Mouse (Mus musculus) hindbrain, embryonic 10.5 days (tissue): ENCODE results near the gene Olfr1233. TPM values are rescaled to one million over a fixed set of nuclear protein-coding genes. Genes with fewer than 3 reads are reported as not detected.

ENCODE experiments used
- DNase-seq: peaks from one replicate; pipeline ENCODE4 v3.0.0-alpha.2; 2017; ENCODE audit warnings: low spot score
- H3K27ac ChIP-seq: fragments of 300-500 bp; sonication (generic); 2 replicates; pipeline ENCODE4 v1.5.1; 2016; ENCODE audit warnings: mild to moderate bottlenecking, moderate library complexity
- H3K27me3 ChIP-seq: fragments of 300-500 bp; sonication (generic); 2 replicates; pipeline ENCODE4 v1.6.1; 2016; ENCODE audit warnings: mild to moderate bottlenecking; ENCODE audit not compliant: poor library complexity, insufficient read depth, severe bottlenecking
- H3K36me3 ChIP-seq: fragments of 300-500 bp; sonication (generic); 2 replicates; pipeline ENCODE4 v1.6.1; 2016; ENCODE audit warnings: mild to moderate bottlenecking, moderate library complexity
- H3K4me1 ChIP-seq: fragments of 300-500 bp; sonication (generic); replicated peaks from 2 replicates; pipeline ENCODE4 v1.6.1; 2016; ENCODE audit warnings: mild to moderate bottlenecking
- H3K4me3 ChIP-seq: fragments of 300-500 bp; sonication (generic); 2 replicates; pipeline ENCODE4 v1.5.1; 2016; ENCODE audit warnings: mild to moderate bottlenecking, moderate library complexity
- H3K9me3 ChIP-seq: fragments of 300-500 bp; sonication (generic); 2 replicates; pipeline ENCODE4 v1.6.1; 2016; ENCODE audit warnings: mild to moderate bottlenecking, moderate library complexity
- WGBS: fragments of 180-500 bp; shearing (Covaris S2); methylation state at CpG from one replicate; pipeline ENCODE4 v1.1.7; 2016; 5-methylcytosine and 5-hydroxymethylcytosine counted together
- polyA plus RNA-seq: library from polyadenylated mRNA; unstranded; fragments of >200 nt; fragmentation: Nextera tagmentation; extraction: Ambion mirVana; gene quantifications from 2 replicates; pipeline ENCODE4 v1.2.1, GENCODE M21; 2016

Olfr1233 gene
- not detected in 2 replicates for polyA plus RNA-seq

DNA sequence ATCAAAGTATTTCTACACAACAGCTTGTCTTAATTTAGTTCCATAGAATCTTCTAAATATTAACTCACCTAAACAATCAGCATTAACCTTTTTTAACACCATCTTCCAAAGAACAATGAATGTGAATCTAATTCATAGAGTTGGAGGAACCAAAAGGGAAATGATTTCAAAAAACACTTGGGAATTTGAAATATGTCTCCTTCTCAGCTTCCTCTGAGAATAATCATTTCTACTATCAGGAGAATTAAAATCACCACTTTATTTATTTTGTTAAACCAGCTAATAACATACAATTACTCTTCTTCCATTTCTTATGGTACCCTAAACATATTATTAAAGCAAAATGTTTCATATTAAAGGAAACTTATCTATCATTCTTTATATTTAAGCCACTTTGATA, at the start of gene Olfr1233:
TSS of gene Olfr1233 (minus strand) at position 101 of the 400 bp plus-strand sequence.
- Histone ChIP-seq H3K9me3 (no peaks in the 10 kb centered on the region), H3K4me3 (no peak within 1 kb of the TSS), H3K27me3 (no peaks in the 10 kb centered on the region), H3K27ac (no peak within 1 kb of the TSS), H3K4me1 (no peaks in the 10 kb centered on the region), H3K36me3 (no peaks in the 10 kb centered on the region)
- no peak for DNase-seq

DNA sequence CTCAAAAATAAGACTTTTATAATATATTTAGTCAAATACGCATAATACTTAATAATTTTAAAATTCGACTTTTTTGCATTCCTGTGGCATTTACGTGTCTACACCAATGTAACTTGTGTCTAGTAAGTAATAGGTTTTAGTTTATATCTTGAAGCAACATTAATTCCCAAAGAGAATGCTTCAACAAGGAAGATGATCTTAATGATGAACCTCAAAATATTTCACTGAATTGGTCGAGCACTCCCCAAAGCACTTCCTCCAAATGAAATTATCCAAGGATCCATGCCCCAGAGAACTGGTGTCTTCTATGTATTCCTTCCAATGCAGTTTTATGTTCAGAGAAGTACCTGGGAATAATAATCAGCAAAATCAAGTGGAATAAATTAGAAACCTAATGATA, 22.6 kb upstream of the Olfr1233 start, which contains the start of gene Olfr1234:
TSS of gene Olfr1234 (minus strand) at position 101 of the 400 bp plus-strand sequence.
- no peaks in the 10 kb centered on the region for H3K9me3 ChIP-seq
- H3K36me3 ChIP-seq = no peaks in the 10 kb centered on the region
- no peak within 1 kb of the TSS for H3K4me3 ChIP-seq
- no peak within 1 kb of the TSS for H3K27ac ChIP-seq
- H3K27me3 ChIP-seq = no peaks in the 10 kb centered on the region
- 91% methylated on average over 4 of the region's 4 CpGs for WGBS
- no peak for DNase-seq
- no peaks in the 10 kb centered on the region for H3K4me1 ChIP-seq

DNA sequence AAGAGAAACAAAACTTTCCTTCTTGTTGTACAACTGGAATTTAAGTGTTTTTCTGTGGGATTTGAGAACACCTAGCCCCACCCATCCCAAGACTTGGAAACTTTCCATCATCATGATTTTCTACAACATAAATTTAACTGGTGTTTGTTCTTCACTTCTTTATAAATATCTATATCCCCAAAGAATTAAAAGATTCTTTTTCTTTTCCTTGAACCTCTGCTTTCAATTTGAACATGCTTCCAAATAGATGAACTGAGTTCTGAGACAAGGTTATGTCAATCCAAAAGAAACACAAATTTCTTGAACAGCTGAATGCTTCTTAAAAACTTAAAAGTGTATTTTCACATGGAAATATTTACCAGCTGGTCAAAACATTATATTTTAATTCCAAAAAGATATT, 12.6 kb downstream of the Olfr1233 start, which contains the start of gene Olfr1232:
TSS of gene Olfr1232 (minus strand) at position 101 of the 400 bp plus-strand sequence.
- H3K9me3 ChIP-seq = no peaks in the 10 kb centered on the region
- no peaks in the 10 kb centered on the region for H3K36me3 ChIP-seq
- DNase-seq = no peak
- no peak within 1 kb of the TSS for H3K4me3 ChIP-seq
- H3K27ac ChIP-seq = no peak within 1 kb of the TSS
- H3K27me3 ChIP-seq = no peaks in the 10 kb centered on the region
- no peaks in the 10 kb centered on the region for H3K4me1 ChIP-seq

DNA sequence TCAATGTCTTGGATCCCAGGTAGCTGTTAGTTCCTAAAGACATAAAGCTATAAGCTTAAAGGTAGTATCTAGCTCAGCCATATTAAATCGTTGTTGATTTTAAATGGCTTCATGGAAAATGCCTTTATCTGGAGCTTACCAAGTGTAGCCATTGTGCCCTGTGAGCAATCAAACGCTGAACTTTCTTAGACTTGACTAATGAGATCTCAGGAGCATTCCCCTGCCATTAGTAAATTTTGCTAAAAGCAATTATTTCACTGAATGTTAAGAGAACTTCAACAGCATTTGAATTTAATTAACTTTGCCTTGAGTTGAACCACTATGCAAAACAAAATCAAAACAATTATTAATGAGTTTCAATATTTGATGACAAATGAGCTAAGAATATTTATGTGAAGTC, 35.2 kb downstream of the Olfr1233 start, which contains the start of gene Olfr1231:
TSS of gene Olfr1231 (minus strand) at position 101 of the 400 bp plus-strand sequence.
- Histone ChIP-seq H3K4me1 (no peaks in the 10 kb centered on the region), H3K27me3 (no peaks in the 10 kb centered on the region), H3K36me3 (no peaks in the 10 kb centered on the region), H3K9me3 (no peaks in the 10 kb centered on the region), H3K27ac (no peak within 1 kb of the TSS), H3K4me3 (no peak within 1 kb of the TSS)
- 74% methylated on average over 2 of the region's 2 CpGs for WGBS
- DNase-seq = no peak

- H3K4me3 ChIP-seq = no peak within 1 kb of the TSS
- no peaks in the 10 kb centered on the region for H3K36me3 ChIP-seq
- 88% methylated on average over 1 of the region's 1 CpGs for WGBS
- no peak for DNase-seq
- no peaks in the 10 kb centered on the region for H3K9me3 ChIP-seq
- H3K27ac ChIP-seq = no peak within 1 kb of the TSS
- H3K4me1 ChIP-seq = no peaks in the 10 kb centered on the region
- H3K27me3 ChIP-seq = no peaks in the 10 kb centered on the region
These were observed 45.0 kb downstream of the Olfr1233 start, which contains the start of gene Olfr1230 for GRCm38 (mm10) chr2:89297168-89297567. Gene Olfr1230 (minus strand): TSS chr2:89297268.

GRCm38 (mm10) chr2:89287914-89288313, 54.3 kb downstream of the Olfr1233 start, which contains the start of gene Olfr1229:
Gene Olfr1229 (minus strand): TSS chr2:89288014.
- H3K27me3 ChIP-seq = no peaks in the 10 kb centered on the region
- no peak within 1 kb of the TSS for H3K4me3 ChIP-seq
- H3K4me1 ChIP-seq = no peaks in the 10 kb centered on the region
- no peaks in the 10 kb centered on the region for H3K36me3 ChIP-seq
- DNase-seq = no peak
- H3K9me3 ChIP-seq = no peaks in the 10 kb centered on the region
- 87% methylated on average over 2 of the region's 2 CpGs for WGBS
- no peak within 1 kb of the TSS for H3K27ac ChIP-seq

Other genes starting within 250 kb of the Olfr1233 start
- gene Olfr1220, start 235.6 kb downstream of the Olfr1233 start, polyA plus RNA-seq = not detected in 2 replicates
- not detected in 2 replicates for gene Olfr1221, start 225.1 kb downstream of the Olfr1233 start, polyA plus RNA-seq
- gene Olfr1222, start 209.3 kb downstream of the Olfr1233 start, polyA plus RNA-seq = not detected in 2 replicates
- gene Olfr1223, start 190.8 kb downstream of the Olfr1233 start, polyA plus RNA-seq = not detected in 2 replicates
- gene Olfr1224-ps1, start 178.3 kb downstream of the Olfr1233 start, polyA plus RNA-seq = not detected in 2 replicates
- gene Olfr1225, start 167.7 kb downstream of the Olfr1233 start, polyA plus RNA-seq = not detected in 2 replicates
- gene Olfr1226, start 142.3 kb downstream of the Olfr1233 start, polyA plus RNA-seq = not detected in 2 replicates
- not detected in 2 replicates for gene Olfr1228, start 88.3 kb downstream of the Olfr1233 start, polyA plus RNA-seq
- not detected in 2 replicates for gene Olfr1229, start 54.4 kb downstream of the Olfr1233 start, polyA plus RNA-seq
- not detected in 2 replicates for gene Olfr1230, start 45.1 kb downstream of the Olfr1233 start, polyA plus RNA-seq
- gene Olfr1231, start 35.3 kb downstream of the Olfr1233 start, polyA plus RNA-seq = not detected in 2 replicates
- gene Olfr1232, start 12.7 kb downstream of the Olfr1233 start, polyA plus RNA-seq = not detected in 2 replicates
- gene Olfr1234, start 22.5 kb upstream of the Olfr1233 start, polyA plus RNA-seq = not detected in 2 replicates
- gene Olfr1238, start 67.3 kb upstream of the Olfr1233 start, polyA plus RNA-seq = not detected in 2 replicates
- gene Olfr1239, start 78.0 kb upstream of the Olfr1233 start, polyA plus RNA-seq = not detected in 2 replicates
- not detected in 2 replicates for gene Olfr1240, start 100.6 kb upstream of the Olfr1233 start, polyA plus RNA-seq
- not detected in 2 replicates for gene Olfr1241, start 144.7 kb upstream of the Olfr1233 start, polyA plus RNA-seq
- gene Olfr1242, start 155.9 kb upstream of the Olfr1233 start, polyA plus RNA-seq = not detected in 2 replicates
- gene Olfr1243, start 189.1 kb upstream of the Olfr1233 start, polyA plus RNA-seq = not detected in 2 replicates
- not detected in 2 replicates for gene Olfr1245, start 236.0 kb upstream of the Olfr1233 start, polyA plus RNA-seq